Mouse (Mus musculus) megakaryocyte, embryonic 14.5 days (primary cell): ENCODE results near the gene Me1.

ENCODE experiments used
- FLI1 ChIP-seq: IDR thresholded peaks from 2 replicates; pipeline ENCODE4 v1.6.1; 2012; ENCODE audit warnings: low read length, inconsistent platforms, mixed read lengths
- GATA1 ChIP-seq: IDR thresholded peaks from 3 replicates; pipeline ENCODE4 v1.6.1; 2012; ENCODE audit warnings: mixed read lengths, low read length, inconsistent platforms, borderline replicate concordance

- TF ChIP-seq GATA1 (no peak), FLI1 (no peak)
Observed at GRCm38 (mm10) chr9:86716540-86716939, 20.8 kb upstream of the Me1 start.
